Mouse (Mus musculus): ENCODE data around the gene Sptan1. TPM values are rescaled to one million over a fixed set of nuclear protein-coding genes. Genes with fewer than 3 reads are reported as not detected.
A peak's percentile ranks its signal among the peaks of the same experiment; 100 is the strongest.

Gene Sptan1
- total RNA-seq, 2 experiments from 2014 or later: 952 to 1,021 TPM

- intact Hi-C loops (cut with DNase I): loop anchor here (2.0 kb wide), 1 partner anchor 85 kb away; no protein-coding TSS in a partner anchor
- DNase-seq (ENCODE audit: low spot score in 2 of 2): peak; percentile 81
Measured at GRCm38 (mm10) chr2:30077502-30078348, 112.4 kb downstream of the Sptan1 start, which contains the start of gene Pkn3. Pkn3 (plus strand) TSS chr2:30077684.

- intact Hi-C loops (cut with DNase I): no loop called here
- DNase-seq (ENCODE audit: low spot score in 2 of 2): no peak
Measured at GRCm38 (mm10) chr2:30078349-30078712, 113.0 kb downstream of the Sptan1 start.

GRCm38 (mm10) chr2:30078760-30079159 lies 113.4 kb downstream of the Sptan1 start:
- DNase-seq (ENCODE audit: low spot score in 2 of 2): no peak
- intact Hi-C loops (cut with DNase I): no loop called here

- intact Hi-C loops (cut with DNase I): no loop called here
- no peak for DNase-seq (ENCODE audit: low spot score in 2 of 2)
Measured at GRCm38 (mm10) chr2:30080181-30080800, 114.9 kb downstream of the Sptan1 start.

Small RNA genes lying within 50 kb of the gene (microRNA-seq; reads per million reads assigned to microRNA genes)
- gene Mir6997: 5.3 to 5.7 reads per million in 2 experiments

Other genes starting within 250 kb of the Sptan1 start
- 1 to 10 TPM; 2.3 TPM for gene Gm13420, start 213.9 kb upstream of the Sptan1 start, total RNA-seq (2021)
- not detected for gene Gm13547, start 206.2 kb upstream of the Sptan1 start, total RNA-seq (2021)
- gene Coq4, start 178.1 kb upstream of the Sptan1 start, total RNA-seq (2021): 10 to 100 TPM; 35.6 to 37.5 TPM
- gene Trub2, start 177.1 kb upstream of the Sptan1 start, total RNA-seq (2021): 10 to 100 TPM; 47.9 to 51.2 TPM
- 10 to 100 TPM; 93.4 to 96.7 TPM for gene Slc27a4, start 162.9 kb upstream of the Sptan1 start, total RNA-seq (2021)
- gene Urm1, start 145.5 kb upstream of the Sptan1 start, total RNA-seq (2021): 10 to 100 TPM; 57.3 to 60.2 TPM
- 1 to 10 TPM; 5.2 to 7.2 TPM for gene Cercam, start 96.4 kb upstream of the Sptan1 start, total RNA-seq (2021)
- gene Odf2, start 76.3 kb upstream of the Sptan1 start, total RNA-seq (2021): 10 to 100 TPM; 92.6 to 95.3 TPM
- gene Gle1, start 30.1 kb upstream of the Sptan1 start, total RNA-seq (2021): 10 to 100 TPM; 35.9 to 37.4 TPM
- gene Wdr34, start 83.3 kb downstream of the Sptan1 start, total RNA-seq (2021): 10 to 100 TPM; 42.6 to 47.8 TPM
- 100 to 1,000 TPM; 171 to 193 TPM for gene Set, start 91.8 kb downstream of the Sptan1 start, total RNA-seq (2021)
- gene Pkn3, start 112.1 kb downstream of the Sptan1 start, total RNA-seq (2021): 1 to 10 TPM; 1.8 to 2.2 TPM
- gene Zdhhc12, start 128.1 kb downstream of the Sptan1 start, total RNA-seq (2021): 10 to 100 TPM; 13.0 to 14.1 TPM
- gene Zer1, start 159.0 kb downstream of the Sptan1 start, total RNA-seq (2021): 100 to 1,000 TPM; 135 to 139 TPM
- gene Tbc1d13, start 168.2 kb downstream of the Sptan1 start, total RNA-seq (2021): 10 to 100 TPM; 65.2 to 69.1 TPM
- gene Endog, start 205.9 kb downstream of the Sptan1 start, total RNA-seq (2021): 10 to 100 TPM; 23.0 to 27.5 TPM
- gene Spout1, start 212.9 kb downstream of the Sptan1 start, total RNA-seq (2021): 10 to 100 TPM; 36.3 to 37.0 TPM
- gene Kyat1, start 240.3 kb downstream of the Sptan1 start, total RNA-seq (2021): 10 to 100 TPM; 15.2 to 15.5 TPM

Measured in left cerebral cortex, postnatal 14 days (tissue).